Comparison of ENCODE assay signal across 12 mouse cellular contexts in genomic region chr6:89381851-89382250, GRCm38 (mm10).
"Had no signal": no experiment of that assay in that cellular context is flagged by ENCODE, and none has a peak within 500 bp of the region (broad histone marks: within the 10 kb centered on the region; RNA-seq: fewer than 3 reads in every experiment).

No protein-coding gene starts in this region.

- DNase-seq: kidney, adult 18-20 months; kidney, postnatal 25 days; liver; lung, embryonic 14.5 days; lung, postnatal 10 days; lung, postnatal 4 days; right cerebral cortex, postnatal 25 days; thymus, postnatal 36 days had no signal

- H3K4me3 ChIP-seq: kidney, embryonic 15.5 days; left cerebral cortex, adult 2 months; liver, embryonic 15.5 days; midbrain, embryonic 13.5 days had no signal

- H3K4me1 ChIP-seq: kidney, embryonic 15.5 days; liver, embryonic 15.5 days; midbrain, embryonic 13.5 days had no signal

- H3K36me3 ChIP-seq: kidney, embryonic 15.5 days; liver, embryonic 15.5 days; midbrain, embryonic 13.5 days had no signal

- H3K27me3 ChIP-seq: kidney, embryonic 15.5 days; liver, embryonic 15.5 days; midbrain, embryonic 13.5 days had no signal

- H3K27ac ChIP-seq: kidney, embryonic 15.5 days; left cerebral cortex, adult 2 months; liver, embryonic 15.5 days; midbrain, embryonic 13.5 days had no signal

- H3K9me3 ChIP-seq: kidney, embryonic 15.5 days; liver, embryonic 15.5 days; midbrain, embryonic 13.5 days had no signal

- H3K4me2 ChIP-seq: kidney, embryonic 15.5 days; liver, embryonic 15.5 days; lung, embryonic 14.5 days; midbrain, embryonic 13.5 days had no signal

- H3K9ac ChIP-seq: kidney, embryonic 15.5 days; liver, embryonic 15.5 days; lung, embryonic 14.5 days; midbrain, embryonic 13.5 days had no signal

- ATAC-seq: midbrain, embryonic 13.5 days had no signal
